Comparison of ENCODE assay signal across 14 mouse cellular contexts in the genomic region with DNA sequence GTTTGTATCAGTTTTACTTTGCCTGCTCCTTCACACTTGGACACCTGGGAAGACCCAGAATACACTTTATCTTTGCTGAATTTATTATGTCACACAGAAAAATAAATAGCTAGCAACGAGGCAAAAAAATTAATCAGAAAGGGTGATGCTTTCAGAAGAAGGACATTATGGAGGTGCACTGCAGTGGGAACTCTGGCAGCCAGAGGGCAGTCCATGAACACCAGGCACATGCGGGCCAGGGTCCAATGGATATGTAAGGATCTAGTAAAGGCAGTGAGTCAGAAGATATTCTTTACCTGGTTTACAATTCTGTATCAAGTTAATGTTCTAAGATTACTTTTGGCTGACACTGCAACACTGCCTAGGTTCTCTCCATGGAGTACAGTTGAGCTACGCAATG. TPM values are rescaled to one million over a fixed set of nuclear protein-coding genes. Genes with fewer than 3 reads are reported as not detected.
DNase-seq lines count a peak whose midpoint lies in the region; ATAC-seq and TF ChIP-seq lines count a peak whose summit lies in the region.
"Had no signal": no experiment of that assay in that cellular context is flagged by ENCODE, and none has a peak within 500 bp of the region (broad histone marks: within the 10 kb centered on the region; RNA-seq: fewer than 3 reads in every experiment).

No protein-coding gene starts in this region.

- TF ChIP-seq CTCF in hindbrain, postnatal 0 days (IDR thresholded peaks at IDR 0.05; ENCODE audit: low read depth), result peak; percentile 37; the same call in 1 of the 2 replicates
- TF ChIP-seq CTCF in lung, embryonic 14.5 days (IDR thresholded peaks at IDR 0.05; ENCODE audit: low read depth), result peak; percentile 51
- TF ChIP-seq CTCF in bone marrow, adult 2 months (IDR thresholded peaks at IDR 0.05; ENCODE audit: control insufficient read depth, insufficient read depth, low read length), result peak; percentile 27; the same call in 1 of the 2 replicates
- TF ChIP-seq CTCF in liver, postnatal 0 days (IDR thresholded peaks at IDR 0.05; ENCODE audit: low read depth), result peak; percentile 47

- no peak overlapping the region for H3K27ac ChIP-seq in hindbrain, postnatal 0 days
- H3K27ac ChIP-seq in hindbrain, embryonic 10.5 days, result no peak overlapping the region
- H3K27ac ChIP-seq in lung, embryonic 14.5 days (ENCODE audit: low read depth), result no peak overlapping the region
- H3K27ac ChIP-seq in bone marrow, adult 2 months (ENCODE audit: control insufficient read depth, insufficient read depth, low read depth, low read length, poor library complexity), result no peak overlapping the region
- no peak overlapping the region for H3K27ac ChIP-seq in liver, postnatal 0 days (ENCODE audit: low read depth)
- H3K27ac ChIP-seq: heart, embryonic 13.5 days; hindbrain, embryonic 14.5 days; stomach, embryonic 15.5 days had no signal

- H3K36me3 ChIP-seq in hindbrain, postnatal 0 days (ENCODE audit: insufficient read depth, low read length), result no peaks in the 10 kb centered on the region
- H3K36me3 ChIP-seq in hindbrain, embryonic 10.5 days, result no peaks in the 10 kb centered on the region
- no peaks in the 10 kb centered on the region for H3K36me3 ChIP-seq in lung, embryonic 14.5 days (ENCODE audit: insufficient read depth)
- no peaks in the 10 kb centered on the region for H3K36me3 ChIP-seq in liver, postnatal 0 days (replicated peaks; ENCODE audit: insufficient read depth, low read length)
- H3K36me3 ChIP-seq: heart, embryonic 13.5 days; stomach, embryonic 15.5 days had no signal

- no peak for TF ChIP-seq POLR2A in bone marrow, adult 2 months (IDR thresholded peaks at IDR 0.05; ENCODE audit: borderline replicate concordance, control insufficient read depth, low read depth, low read length)

- no peak for ATAC-seq in hindbrain, postnatal 0 days
- ATAC-seq in lung, embryonic 14.5 days (ENCODE audit: insufficient read depth), result no peak
- ATAC-seq in liver, postnatal 0 days, result no peak

- 83% methylated on average over 3 of the region's 3 CpGs for WGBS in hindbrain, postnatal 0 days
- 85% methylated on average over 3 of the region's 3 CpGs for WGBS in hindbrain, embryonic 10.5 days
- 72% methylated on average over 3 of the region's 3 CpGs for WGBS in lung, embryonic 14.5 days
- WGBS in bone marrow, adult 2 months, result 60% methylated on average over 3 of the region's 3 CpGs
- WGBS in liver, postnatal 0 days (ENCODE audit: insufficient replicate concordance), result 73% methylated on average over 3 of the region's 3 CpGs

- DNase-seq in hindbrain, postnatal 0 days (ENCODE audit: low spot score), result no peak
- no peak for DNase-seq in hindbrain, embryonic 10.5 days (ENCODE audit: low spot score)
- DNase-seq in lung, embryonic 14.5 days, result no peak
- DNase-seq in lung, postnatal 10 days, result no peak
- DNase-seq in liver, postnatal 0 days, result no peak
- DNase-seq in cerebellum, adult 9-10 months, result no peak
- DNase-seq in spleen, adult 12 weeks (ENCODE audit: low spot score), result no peak
- DNase-seq: adrenal gland, postnatal 14 days; layer of hippocampus, postnatal 36 days; right cerebral cortex, postnatal 4 days had no signal

- H3K27me3 ChIP-seq in hindbrain, postnatal 0 days (ENCODE audit: insufficient read depth, low read length), result no peaks in the 10 kb centered on the region
- H3K27me3 ChIP-seq in hindbrain, embryonic 10.5 days (ENCODE audit: insufficient read depth, poor library complexity, severe bottlenecking), result no peaks in the 10 kb centered on the region
- no peaks in the 10 kb centered on the region for H3K27me3 ChIP-seq in lung, embryonic 14.5 days (ENCODE audit: insufficient read depth, low read length)
- no peaks in the 10 kb centered on the region for H3K27me3 ChIP-seq in liver, postnatal 0 days (ENCODE audit: insufficient read depth, low read length)
- H3K27me3 ChIP-seq: heart, embryonic 13.5 days; stomach, embryonic 15.5 days had no signal

- no peak for TF ChIP-seq EP300 in liver, postnatal 0 days (IDR thresholded peaks at IDR 0.05; ENCODE audit: low read depth)

- no peak overlapping the region for H3K4me3 ChIP-seq in hindbrain, postnatal 0 days (ENCODE audit: low read length)
- no peak overlapping the region for H3K4me3 ChIP-seq in hindbrain, embryonic 10.5 days
- H3K4me3 ChIP-seq in lung, embryonic 14.5 days (ENCODE audit: low read depth, low read length), result no peak overlapping the region
- no peak overlapping the region for H3K4me3 ChIP-seq in bone marrow, adult 2 months (replicated peaks; ENCODE audit: control insufficient read depth, low read depth, low read length)
- H3K4me3 ChIP-seq in liver, postnatal 0 days (ENCODE audit: low read depth, low read length), result no peak overlapping the region
- H3K4me3 ChIP-seq: heart, embryonic 13.5 days; stomach, embryonic 15.5 days had no signal

- H3K9me3 ChIP-seq in hindbrain, postnatal 0 days (ENCODE audit: low read length), result no peaks in the 10 kb centered on the region
- no peaks in the 10 kb centered on the region for H3K9me3 ChIP-seq in hindbrain, embryonic 10.5 days
- H3K9me3 ChIP-seq in lung, embryonic 14.5 days (ENCODE audit: low read depth, low read length), result no peaks in the 10 kb centered on the region
- no peaks in the 10 kb centered on the region for H3K9me3 ChIP-seq in liver, postnatal 0 days (ENCODE audit: low read length)
- H3K9me3 ChIP-seq: heart, embryonic 13.5 days; stomach, embryonic 15.5 days had no signal

- H3K4me2 ChIP-seq in hindbrain, postnatal 0 days (ENCODE audit: low read depth, low read length), result no peak overlapping the region
- no peak overlapping the region for H3K4me2 ChIP-seq in lung, embryonic 14.5 days
- H3K4me2 ChIP-seq in liver, postnatal 0 days (ENCODE audit: low read depth, low read length), result no peak overlapping the region
- H3K4me2 ChIP-seq: heart, embryonic 13.5 days; hindbrain, embryonic 14.5 days; stomach, embryonic 15.5 days had no signal

- H3K9ac ChIP-seq in hindbrain, postnatal 0 days (replicated peaks; ENCODE audit: low read length), result no peak overlapping the region
- H3K9ac ChIP-seq in lung, embryonic 14.5 days, result no peak overlapping the region
- no peak overlapping the region for H3K9ac ChIP-seq in liver, postnatal 0 days (replicated peaks)
- H3K9ac ChIP-seq: heart, embryonic 13.5 days; hindbrain, embryonic 14.5 days; stomach, embryonic 15.5 days had no signal

- no peaks in the 10 kb centered on the region for H3K4me1 ChIP-seq in hindbrain, postnatal 0 days (ENCODE audit: insufficient read depth, low read length)
- no peaks in the 10 kb centered on the region for H3K4me1 ChIP-seq in hindbrain, embryonic 10.5 days (replicated peaks)
- no peaks in the 10 kb centered on the region for H3K4me1 ChIP-seq in lung, embryonic 14.5 days (ENCODE audit: insufficient read depth)
- H3K4me1 ChIP-seq in bone marrow, adult 2 months (ENCODE audit: control insufficient read depth, insufficient read depth, low read length), result no peaks in the 10 kb centered on the region
- no peaks in the 10 kb centered on the region for H3K4me1 ChIP-seq in liver, postnatal 0 days (ENCODE audit: insufficient read depth)
- H3K4me1 ChIP-seq: heart, embryonic 13.5 days; stomach, embryonic 15.5 days had no signal

RNA-seq across cellular contexts. Expression of a gene that starts 24.2 kb away (rescaled TPM):
- 0.31 and 2.1 TPM in 2 replicates for total RNA-seq in hindbrain, postnatal 0 days (2014; rRNA removed)
- polyA plus RNA-seq in hindbrain, postnatal 0 days (2015; fragmentation: Nextera tagmentation; extraction: Ambion mirVana), result 0.82 and 0.99 TPM in 2 replicates
- 3.0 and 3.1 TPM in 2 replicates for polyA plus RNA-seq in hindbrain, embryonic 10.5 days (2016; fragmentation: Nextera tagmentation; extraction: Ambion mirVana)
- 2.0 and 2.2 TPM in 2 replicates for polyA plus RNA-seq in lung, embryonic 14.5 days (2014; fragmentation: Nextera tagmentation; extraction: Ambion mirVana)
- polyA plus RNA-seq in bone marrow, adult 2 months (2011; ENCODE audit: insufficient read depth, insufficient read length, low replicate concordance, missing spikeins), result 6.8 and 7.7 TPM in 2 replicates
- 0.15 and 0.20 TPM in 2 replicates for polyA plus RNA-seq in liver, postnatal 0 days (2015; fragmentation: Nextera tagmentation; extraction: Ambion mirVana)
